Comparison of ENCODE assay signal across 16 mouse cellular contexts in the genomic region with DNA sequence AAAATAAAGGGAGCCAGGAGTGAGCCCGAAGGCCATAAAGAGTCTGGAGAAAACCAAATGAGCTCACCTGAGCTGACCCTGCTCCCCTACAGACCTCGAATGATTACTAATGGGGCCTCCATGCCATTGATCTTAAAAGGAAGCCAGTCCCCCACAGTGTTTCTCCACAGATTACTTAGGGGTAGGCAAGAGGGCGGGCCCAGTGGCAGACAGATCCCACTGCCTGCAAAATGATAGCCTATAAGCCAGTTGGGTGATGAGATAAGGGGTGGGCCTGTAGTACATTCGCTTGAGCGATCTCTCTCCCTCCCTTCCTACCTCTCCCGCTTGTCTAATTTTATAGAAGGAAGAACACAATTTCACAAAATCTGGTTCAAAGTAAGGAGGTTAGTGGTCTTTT. TPM values are rescaled to one million over a fixed set of nuclear protein-coding genes. Genes with fewer than 3 reads are reported as not detected.
DNase-seq lines count a peak whose midpoint lies in the region; ATAC-seq and TF ChIP-seq lines count a peak whose summit lies in the region.
"Had no signal": no experiment of that assay in that cellular context is flagged by ENCODE, and none has a peak within 500 bp of the region (broad histone marks: within the 10 kb centered on the region; RNA-seq: fewer than 3 reads in every experiment).

No protein-coding gene starts in this region.

- H3K4me1 ChIP-seq in intestine, embryonic 15.5 days (replicated peaks), result no peaks in the 10 kb centered on the region
- no peaks in the 10 kb centered on the region for H3K4me1 ChIP-seq in intestine, postnatal 0 days (replicated peaks; ENCODE audit: control insufficient read depth, insufficient read depth, low read length)
- H3K4me1 ChIP-seq in liver, embryonic 15.5 days (replicated peaks), result peaks cover 42% of the 10 kb centered on the region
- H3K4me1 ChIP-seq: hindbrain, embryonic 15.5 days; midbrain, embryonic 12.5 days; neural tube, embryonic 15.5 days had no signal

- no peaks in the 10 kb centered on the region for H3K36me3 ChIP-seq in intestine, embryonic 15.5 days
- H3K36me3 ChIP-seq in intestine, postnatal 0 days (ENCODE audit: control insufficient read depth, insufficient read depth), result no peaks in the 10 kb centered on the region
- peaks cover 89% of the 10 kb centered on the region for H3K36me3 ChIP-seq in liver, embryonic 15.5 days (replicated peaks)
- H3K36me3 ChIP-seq: hindbrain, embryonic 15.5 days; midbrain, embryonic 12.5 days; neural tube, embryonic 15.5 days had no signal

- no peak for TF ChIP-seq CTCF in intestine, postnatal 0 days (IDR thresholded peaks at IDR 0.05; ENCODE audit: low read depth)

- DNase-seq in spleen, postnatal 4 days (ENCODE audit: low spot score in 2 of 2), result peak; percentile 67 to 73
- no peak for DNase-seq in urinary bladder, postnatal 14 days (ENCODE audit: low spot score)
- no peak for DNase-seq in layer of hippocampus, postnatal 10 days (ENCODE audit: low spot score in 2 of 2)
- DNase-seq in right cerebral cortex, adult 2 months (ENCODE audit: low spot score in 2 of 2), result no peak
- DNase-seq: adrenal gland, postnatal 10 days; B cell, adult 2 months; cerebellum, postnatal 10 days; heart, postnatal 10 days; lung, postnatal 10 days had no signal

- H3K4me3 ChIP-seq in intestine, embryonic 15.5 days (replicated peaks), result no peak overlapping the region
- H3K4me3 ChIP-seq in intestine, postnatal 0 days (ENCODE audit: low read depth, low read length), result no peak overlapping the region
- peak overlapping the region; percentile 71 for H3K4me3 ChIP-seq in liver, embryonic 15.5 days (replicated peaks)
- H3K4me3 ChIP-seq: hindbrain, embryonic 15.5 days; midbrain, embryonic 12.5 days; neural tube, embryonic 15.5 days had no signal

- no peaks in the 10 kb centered on the region for H3K27me3 ChIP-seq in intestine, embryonic 15.5 days (replicated peaks)
- no peaks in the 10 kb centered on the region for H3K27me3 ChIP-seq in intestine, postnatal 0 days (replicated peaks; ENCODE audit: control insufficient read depth, insufficient read depth, low read length)
- H3K27me3 ChIP-seq in liver, embryonic 15.5 days, result no peaks in the 10 kb centered on the region
- H3K27me3 ChIP-seq: hindbrain, embryonic 15.5 days; midbrain, embryonic 12.5 days; neural tube, embryonic 15.5 days had no signal

- no peak overlapping the region for H3K4me2 ChIP-seq in intestine, embryonic 15.5 days (replicated peaks)
- no peak overlapping the region for H3K4me2 ChIP-seq in intestine, postnatal 0 days (replicated peaks; ENCODE audit: low read depth)
- H3K4me2 ChIP-seq in liver, embryonic 15.5 days, result peak overlapping the region; percentile 68
- H3K4me2 ChIP-seq: hindbrain, embryonic 15.5 days; midbrain, embryonic 12.5 days; neural tube, embryonic 15.5 days had no signal

- no peaks in the 10 kb centered on the region for H3K9me3 ChIP-seq in intestine, embryonic 15.5 days
- no peaks in the 10 kb centered on the region for H3K9me3 ChIP-seq in intestine, postnatal 0 days (ENCODE audit: control insufficient read depth)
- H3K9me3 ChIP-seq in liver, embryonic 15.5 days (replicated peaks), result no peaks in the 10 kb centered on the region
- H3K9me3 ChIP-seq: hindbrain, embryonic 15.5 days; midbrain, embryonic 12.5 days; neural tube, embryonic 15.5 days had no signal

- peak; percentile 65; the same call in 1 of the 2 replicates for ATAC-seq in intestine, embryonic 15.5 days
- no peak for ATAC-seq in intestine, postnatal 0 days
- ATAC-seq in erythroblast, adult 5-6 weeks (replicated peaks; ENCODE audit: low FRiP score, poor library complexity, severe bottlenecking), result peak; percentile 64
- peak; percentile 78 for ATAC-seq in liver, embryonic 15.5 days (ENCODE audit: insufficient read depth)

- H3K27ac ChIP-seq in intestine, embryonic 15.5 days, result no peak overlapping the region
- H3K27ac ChIP-seq in intestine, postnatal 0 days (ENCODE audit: low read depth, low read length), result no peak overlapping the region
- peak overlapping the region; percentile 93 for H3K27ac ChIP-seq in liver, embryonic 15.5 days (replicated peaks)
- H3K27ac ChIP-seq: hindbrain, embryonic 15.5 days; midbrain, embryonic 12.5 days; neural tube, embryonic 15.5 days had no signal

- WGBS in intestine, embryonic 15.5 days, result 69% methylated on average over 6 of the region's 6 CpGs
- WGBS in intestine, postnatal 0 days, result 66% methylated on average over 6 of the region's 6 CpGs
- WGBS in liver, embryonic 15.5 days (ENCODE audit: insufficient replicate concordance), result 19% methylated on average over 6 of the region's 6 CpGs

- H3K9ac ChIP-seq in intestine, embryonic 15.5 days, result no peak overlapping the region
- no peak overlapping the region for H3K9ac ChIP-seq in intestine, postnatal 0 days (ENCODE audit: low read depth, low read length)
- H3K9ac ChIP-seq in liver, embryonic 15.5 days, result peak overlapping the region; percentile 51
- H3K9ac ChIP-seq: hindbrain, embryonic 15.5 days; midbrain, embryonic 12.5 days; neural tube, embryonic 15.5 days had no signal

RNA-seq across cellular contexts. Expression of a gene that starts 7.7 kb away (rescaled TPM):
- 13.7 and 14.1 TPM in 2 replicates for polyA plus RNA-seq in intestine, embryonic 15.5 days (2015; fragmentation: Nextera tagmentation; extraction: Ambion mirVana)
- 0.46 and 0.95 TPM in 2 replicates for polyA plus RNA-seq in intestine, postnatal 0 days (2015; fragmentation: Nextera tagmentation; extraction: Ambion mirVana)
- 1,528 and 1,589 TPM in 2 replicates for total RNA-seq in erythroblast, adult 5-6 weeks (2015; ENCODE audit: low replicate concordance)
- total RNA-seq in erythroblast, adult 5-6 weeks (2017; ENCODE audit: low replicate concordance), result 1,490 and 2,036 TPM in 2 replicates
- 639 and 715 TPM in 2 replicates for polyA plus RNA-seq in liver, embryonic 15.5 days (2015; fragmentation: Nextera tagmentation; extraction: Ambion mirVana)
- not detected for total RNA-seq in layer of hippocampus, postnatal 10 days (2021)

Comparison
In these comparisons a context has a peak if more than half of its experiments do, and no peak if none do; other contexts are left out.
1. DNase-seq: peak in spleen, postnatal 4 days (2 of 2); none in urinary bladder, postnatal 14 days (single experiment), layer of hippocampus, postnatal 10 days (0 of 2) and right cerebral cortex, adult 2 months (0 of 2).
2. RNA of a gene that starts 7.7 kb away (polyA plus RNA-seq): 639 to 715 TPM in liver, embryonic 15.5 days; 13.7 to 14.1 TPM in intestine, embryonic 15.5 days and 0.46 to 0.95 TPM in intestine, postnatal 0 days; every median in the first group is over 10 times any median in the second.